Mouse (Mus musculus) cerebellum, adult 9-10 months (tissue): Measurements from ENCODE around the gene Gm45623.

Source experiments
- DNase-seq: peaks from one replicate; pipeline ENCODE4 v3.0.0; 2022

Gm45623 gene

DNA sequence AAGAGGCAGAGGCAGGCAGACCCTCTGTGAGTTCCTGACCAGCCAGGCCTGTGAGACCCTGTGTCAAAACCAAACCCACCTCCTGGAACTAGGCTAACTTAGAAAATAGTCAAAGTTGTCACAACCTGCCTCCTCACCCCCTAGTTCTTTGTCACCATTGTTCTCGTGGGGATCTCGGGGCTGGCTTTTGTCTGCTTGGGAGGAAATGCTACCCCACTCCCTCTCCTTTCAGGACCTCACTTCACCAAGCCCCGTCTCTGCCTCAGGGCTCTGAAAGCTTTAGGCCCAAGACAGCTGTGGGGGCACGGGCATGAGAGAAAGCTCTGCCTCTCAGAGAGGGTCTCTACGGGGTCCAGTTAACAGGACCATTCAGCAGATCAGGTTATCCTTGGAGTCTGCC is 1.9 kb downstream of the Gm45623 start:
- DNase-seq: no peak

DNA sequence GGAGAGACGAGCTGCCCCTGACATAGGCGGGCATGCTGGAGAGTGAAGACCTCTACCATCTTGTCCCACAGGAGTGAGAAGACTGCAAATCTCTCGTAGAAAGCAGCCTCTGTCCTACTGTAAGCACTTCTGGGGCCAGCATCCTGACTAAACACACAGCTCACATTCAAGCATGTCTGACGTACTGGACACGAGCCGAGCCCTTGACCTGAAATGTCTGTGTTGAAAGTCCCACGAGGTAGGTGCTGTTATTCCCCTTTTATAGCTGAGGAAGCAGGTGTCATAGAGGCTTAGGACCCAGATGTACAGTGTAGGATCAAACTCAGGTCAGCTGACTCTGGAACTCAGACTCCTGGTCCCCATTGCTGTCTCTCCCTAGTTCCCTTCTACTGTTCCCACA is 4.2 kb downstream of the Gm45623 start:
- no peak for DNase-seq

GRCm38 (mm10) chr13:56747554-56747953 is 6.1 kb downstream of the Gm45623 start:
- DNase-seq: no peak

DNA sequence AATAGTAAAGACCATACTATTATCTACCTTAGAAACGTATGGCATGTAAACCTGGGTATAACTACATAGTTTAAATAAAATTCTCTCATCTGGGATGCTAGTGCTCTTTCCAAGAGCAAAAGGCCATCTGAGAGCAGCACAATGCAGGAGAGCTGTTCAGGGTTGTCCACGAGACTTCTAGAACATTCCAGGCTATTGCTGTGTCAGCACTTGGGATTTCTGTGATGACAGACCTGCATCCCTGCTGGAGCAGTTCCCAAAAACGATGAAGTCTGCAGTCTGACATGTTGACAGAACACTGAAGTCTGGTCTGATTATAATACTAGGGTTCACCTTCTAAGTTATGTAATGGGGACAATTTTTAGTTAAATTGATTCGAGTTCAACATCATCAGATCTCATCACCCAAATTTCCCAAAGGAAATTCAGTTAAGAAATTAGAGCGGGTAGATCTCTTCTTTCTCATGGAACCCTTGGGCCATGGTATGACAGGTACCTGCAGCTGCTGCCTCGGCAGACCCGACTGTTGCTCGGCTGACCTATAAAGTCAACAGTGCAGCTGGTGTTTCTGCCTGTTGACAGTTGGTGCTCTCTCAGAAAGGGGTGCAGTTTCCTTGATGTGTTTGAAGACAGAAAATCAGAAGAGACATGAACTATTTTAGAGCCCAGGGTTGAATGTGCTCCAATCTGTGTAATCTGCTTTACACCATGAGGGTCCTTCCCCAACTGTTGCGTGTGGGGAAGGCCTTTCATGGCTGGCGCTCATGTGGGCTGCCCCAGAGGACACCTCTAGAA is 6.7 kb downstream of the Gm45623 start:
- DNase-seq: no peak

GRCm38 (mm10) chr13:56742325-56742901 is 11.2 kb downstream of the Gm45623 start:
- no peak for DNase-seq

DNA sequence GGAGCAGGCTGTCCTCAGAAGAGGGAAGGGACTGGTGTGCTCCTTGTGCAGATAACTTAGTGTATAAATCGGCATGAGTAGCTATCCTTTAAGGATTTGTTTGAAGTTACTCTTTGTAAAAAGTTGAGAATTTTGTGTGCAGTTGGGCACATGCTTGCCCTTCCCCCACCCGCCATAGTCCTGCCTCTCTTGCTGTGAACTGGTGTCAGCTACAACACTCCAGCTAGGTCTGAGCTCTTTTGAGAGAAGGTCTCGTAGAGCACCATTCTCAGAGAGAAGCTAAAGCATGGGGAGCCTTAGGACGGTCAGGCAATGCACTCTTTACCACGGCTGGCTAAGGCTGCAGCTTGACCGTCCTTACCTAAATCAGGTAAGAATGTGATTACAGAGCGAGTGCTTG is 11.9 kb downstream of the Gm45623 start:
- no peak for DNase-seq

- no peak for DNase-seq
Measured at GRCm38 (mm10) chr13:56740496-56740895, 13.1 kb downstream of the Gm45623 start.

DNA sequence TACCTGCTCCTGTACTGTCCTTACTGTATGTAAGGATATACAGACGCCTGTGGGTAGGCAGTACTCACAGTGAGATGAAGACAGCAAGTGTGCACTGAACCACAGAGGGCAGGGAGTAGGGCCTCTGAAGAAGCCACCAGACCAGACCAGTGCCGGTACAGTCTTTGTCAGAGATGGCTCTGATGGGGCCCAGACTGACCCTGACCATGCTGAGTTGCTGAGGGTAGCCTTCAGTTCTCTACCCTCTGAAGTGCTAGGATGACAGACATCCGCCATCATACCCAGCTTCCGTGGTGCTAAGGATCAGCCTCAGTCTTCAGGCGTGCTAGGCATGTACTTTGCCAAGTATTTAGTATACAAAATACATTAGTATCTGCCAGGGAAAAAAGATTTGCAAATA is 14.1 kb downstream of the Gm45623 start:
- DNase-seq: no peak

- peak; percentile 46 for DNase-seq
Measured at GRCm38 (mm10) chr13:56735212-56735875, 18.3 kb downstream of the Gm45623 start.

GRCm38 (mm10) chr13:56734617-56735016 is 19.0 kb downstream of the Gm45623 start:
- DNase-seq: no peak

GRCm38 (mm10) chr13:56729046-56729445 is 24.6 kb downstream of the Gm45623 start:
- no peak for DNase-seq

DNA sequence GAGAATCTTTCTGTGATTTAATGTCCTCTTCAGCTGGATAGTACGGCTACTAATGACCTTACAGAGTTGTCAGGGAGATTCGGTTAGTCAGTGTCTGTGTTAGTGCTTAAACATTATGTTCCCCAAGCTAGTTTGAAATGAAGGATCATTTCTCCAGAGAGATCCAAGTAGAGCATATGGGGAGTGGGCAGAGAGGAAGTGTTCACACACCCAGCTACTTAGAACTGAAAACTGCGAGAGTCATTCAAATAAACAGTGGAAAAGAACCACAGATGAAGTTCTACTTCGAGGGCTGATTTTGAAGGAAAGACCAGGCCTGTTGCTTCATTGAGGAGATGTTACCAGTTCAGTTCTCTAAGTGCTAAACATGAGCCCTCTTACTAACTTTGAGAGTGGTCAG is 27.1 kb downstream of the Gm45623 start:
- DNase-seq: no peak

GRCm38 (mm10) chr13:56712221-56712620 is 41.4 kb downstream of the Gm45623 start:
- no peak for DNase-seq

- no peak for DNase-seq
Measured at GRCm38 (mm10) chr13:56710620-56711019, 43.0 kb downstream of the Gm45623 start.

GRCm38 (mm10) chr13:56707606-56708005 is 46.0 kb downstream of the Gm45623 start:
- peak; percentile 24 for DNase-seq

GRCm38 (mm10) chr13:56707111-56707510 is 46.5 kb downstream of the Gm45623 start:
- no peak for DNase-seq

GRCm38 (mm10) chr13:56704596-56704995 is 49.0 kb downstream of the Gm45623 start:
- DNase-seq: peak; percentile 28

DNA sequence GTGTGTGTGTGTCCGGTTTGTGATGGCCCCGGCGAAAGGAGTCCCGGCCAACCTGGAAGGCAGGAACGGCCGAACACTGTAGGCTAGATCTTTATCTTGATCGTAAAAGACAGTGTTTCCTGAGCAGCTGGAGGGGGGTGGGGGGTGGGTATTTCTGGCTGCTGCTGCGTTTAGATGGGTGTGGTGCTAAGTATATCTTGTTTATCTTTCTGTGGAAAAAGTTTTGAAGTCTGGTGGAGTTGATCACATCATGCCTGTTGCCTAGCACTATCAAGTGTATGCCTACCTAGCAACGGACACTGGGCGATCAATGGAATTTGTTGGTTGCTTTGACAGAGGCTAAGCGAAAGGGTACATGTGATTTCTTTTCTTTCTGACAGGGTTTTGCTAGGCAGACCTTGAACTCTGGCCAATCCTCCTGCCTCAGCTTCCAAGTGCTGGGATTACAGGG is 49.7 kb downstream of the Gm45623 start:
- DNase-seq: peak; percentile 56

DNA sequence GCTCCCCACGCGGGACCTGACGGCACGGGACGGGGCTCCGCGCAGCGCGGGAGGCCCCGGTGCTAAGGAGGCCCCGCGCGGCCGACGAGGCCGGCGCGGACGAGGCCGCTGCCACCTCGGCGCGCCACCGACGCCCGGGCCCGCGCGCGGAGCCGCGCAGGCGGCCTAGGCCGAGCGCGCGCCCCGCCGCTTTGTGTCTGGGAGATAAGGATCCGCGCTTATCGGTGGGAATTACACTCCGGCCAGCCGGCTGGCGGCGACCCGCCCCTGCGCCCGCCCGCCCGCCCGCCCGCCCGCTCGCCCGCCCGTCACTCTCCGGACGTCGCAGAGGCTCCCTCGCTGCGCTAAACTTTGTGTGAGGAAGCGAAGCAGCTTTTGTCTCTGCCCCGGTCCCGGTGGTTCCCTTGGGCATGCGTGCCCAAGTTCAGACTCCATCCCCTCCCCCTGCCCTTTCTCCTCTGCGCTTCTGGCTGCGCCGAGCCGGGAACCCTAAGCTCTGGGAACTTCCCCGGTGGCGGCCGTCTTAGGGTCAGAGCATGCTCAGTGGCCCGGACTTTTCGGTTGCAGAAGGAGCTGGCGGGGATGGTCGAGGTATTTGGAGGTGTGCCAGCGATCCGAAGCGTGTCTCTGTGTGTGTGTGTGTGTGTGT is 50.3 kb downstream of the Gm45623 start:
- DNase-seq: peak; percentile 72

DNA sequence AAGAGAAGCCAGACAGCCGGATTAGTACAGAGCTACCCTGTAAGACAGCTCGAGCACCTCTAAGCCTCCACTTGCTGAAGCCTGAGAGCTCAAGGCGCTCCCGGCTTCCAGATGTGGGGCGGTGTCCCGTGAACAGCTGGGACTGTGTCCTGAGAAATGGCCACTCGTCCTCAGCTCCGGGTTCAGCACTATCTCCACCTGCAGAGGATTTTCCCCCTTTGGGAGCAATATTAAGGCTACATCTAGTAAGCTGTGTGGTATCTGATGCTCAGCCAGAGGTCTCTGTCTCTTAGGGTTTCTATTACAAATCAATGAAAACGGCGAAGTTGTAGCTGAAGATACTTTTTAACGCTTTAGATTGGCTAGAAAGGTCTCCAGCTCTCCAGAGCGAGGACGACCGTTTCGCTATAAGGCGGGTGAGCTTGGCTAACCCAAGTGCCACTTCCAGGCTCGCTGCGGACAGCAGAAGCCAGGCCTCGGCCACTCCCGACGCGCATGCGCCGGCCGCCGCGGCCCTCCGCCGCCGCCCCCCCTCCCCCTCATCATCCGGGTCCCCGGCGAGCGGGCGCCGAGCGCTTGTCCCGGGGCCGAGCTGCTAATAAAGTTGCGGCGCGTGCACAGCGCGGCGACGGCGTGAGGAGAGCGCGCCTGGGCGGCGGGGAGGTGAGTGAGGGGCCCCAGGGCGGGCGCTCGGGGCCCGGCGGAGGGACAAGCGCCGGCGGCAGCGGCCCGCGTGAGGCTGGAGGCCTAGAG is 51.0 kb downstream of the Gm45623 start, which contains the start of gene Smad5:
Gene Smad5, plus strand, starts transcription at position 542 of the 753 bp plus-strand sequence.
- DNase-seq: peak; percentile 88
